Mouse (Mus musculus): Measurements from ENCODE around the gene Pde2a. TPM values are rescaled to one million over a fixed set of nuclear protein-coding genes. Genes with fewer than 3 reads are reported as not detected.

Pde2a gene
- polyA plus RNA-seq, 1 experiment from 2014 or later: 8.9 TPM

GRCm38 (mm10) chr7:101503803-101504202, 82.3 kb downstream of the Pde2a start:
- Histone ChIP-seq H3K27me3 (ENCODE audit: control insufficient read depth, insufficient read depth, low read length) (no peaks in the 10 kb centered on the region), H3K36me3 (ENCODE audit: control insufficient read depth, insufficient read depth, low read length) (no peaks in the 10 kb centered on the region), H3K4me3 (ENCODE audit: low read depth, low read length) (no peak overlapping the region), H3K9me3 (ENCODE audit: control insufficient read depth, low read depth, low read length) (no peaks in the 10 kb centered on the region), H3K4me1 (ENCODE audit: control insufficient read depth, insufficient read depth, low read length) (no peaks in the 10 kb centered on the region), H3K9ac (replicated peaks; ENCODE audit: low read depth, low read length) (no peak overlapping the region), H3K4me2 (replicated peaks; ENCODE audit: low read depth, low read length) (no peak overlapping the region), H3K27ac (ENCODE audit: low read length) (no peak overlapping the region)
- 25% methylated on average over 7 of the region's 7 CpGs for WGBS
- ATAC-seq (ENCODE audit: insufficient number of reproducible peaks, insufficient read depth, low FRiP score, low read depth): no peak

- peak overlapping the region; percentile 49 for H3K4me2 ChIP-seq (replicated peaks; ENCODE audit: low read depth, low read length)
- no peak overlapping the region for H3K4me3 ChIP-seq (ENCODE audit: low read depth, low read length)
- no peak overlapping the region for H3K27ac ChIP-seq (ENCODE audit: low read length)
- no peaks in the 10 kb centered on the region for H3K36me3 ChIP-seq (ENCODE audit: control insufficient read depth, insufficient read depth, low read length)
- WGBS: 11% methylated on average over 24 of the region's 24 CpGs
- no peaks in the 10 kb centered on the region for H3K4me1 ChIP-seq (ENCODE audit: control insufficient read depth, insufficient read depth, low read length)
- H3K9ac ChIP-seq (replicated peaks; ENCODE audit: low read depth, low read length): no peak overlapping the region
- ATAC-seq (ENCODE audit: insufficient number of reproducible peaks, insufficient read depth, low FRiP score, low read depth): no peak
- H3K9me3 ChIP-seq (ENCODE audit: control insufficient read depth, low read depth, low read length): no peaks in the 10 kb centered on the region
- H3K27me3 ChIP-seq (ENCODE audit: control insufficient read depth, insufficient read depth, low read length): no peaks in the 10 kb centered on the region
Observed at GRCm38 (mm10) chr7:101504507-101504906, 83.0 kb downstream of the Pde2a start.

GRCm38 (mm10) chr7:101509212-101509611, 87.7 kb downstream of the Pde2a start:
- 34% methylated on average over 2 of the region's 2 CpGs for WGBS
- Histone ChIP-seq H3K27ac (ENCODE audit: low read length) (no peak overlapping the region), H3K36me3 (ENCODE audit: control insufficient read depth, insufficient read depth, low read length) (no peaks in the 10 kb centered on the region), H3K4me2 (replicated peaks; ENCODE audit: low read depth, low read length) (no peak overlapping the region), H3K9ac (replicated peaks; ENCODE audit: low read depth, low read length) (no peak overlapping the region), H3K4me1 (ENCODE audit: control insufficient read depth, insufficient read depth, low read length) (no peaks in the 10 kb centered on the region), H3K4me3 (ENCODE audit: low read depth, low read length) (no peak overlapping the region), H3K27me3 (ENCODE audit: control insufficient read depth, insufficient read depth, low read length) (no peaks in the 10 kb centered on the region), H3K9me3 (ENCODE audit: control insufficient read depth, low read depth, low read length) (no peaks in the 10 kb centered on the region)
- ATAC-seq (ENCODE audit: insufficient number of reproducible peaks, insufficient read depth, low FRiP score, low read depth): no peak

GRCm38 (mm10) chr7:101513655-101514054, 92.2 kb downstream of the Pde2a start:
- ATAC-seq (ENCODE audit: insufficient number of reproducible peaks, insufficient read depth, low FRiP score, low read depth): no peak
- WGBS: 66% methylated on average over 7 of the region's 7 CpGs
- no peak overlapping the region for H3K9ac ChIP-seq (replicated peaks; ENCODE audit: low read depth, low read length)

GRCm38 (mm10) chr7:101514768-101515167, 93.3 kb downstream of the Pde2a start:
- 69% methylated on average over 6 of the region's 6 CpGs for WGBS
- Histone ChIP-seq H3K4me3 (ENCODE audit: low read depth, low read length) (no peak overlapping the region), H3K9ac (replicated peaks; ENCODE audit: low read depth, low read length) (no peak overlapping the region), H3K4me2 (replicated peaks; ENCODE audit: low read depth, low read length) (no peak overlapping the region), H3K4me1 (ENCODE audit: control insufficient read depth, insufficient read depth, low read length) (no peaks in the 10 kb centered on the region), H3K27me3 (ENCODE audit: control insufficient read depth, insufficient read depth, low read length) (no peaks in the 10 kb centered on the region), H3K9me3 (ENCODE audit: control insufficient read depth, low read depth, low read length) (no peaks in the 10 kb centered on the region), H3K27ac (ENCODE audit: low read length) (no peak overlapping the region), H3K36me3 (ENCODE audit: control insufficient read depth, insufficient read depth, low read length) (no peaks in the 10 kb centered on the region)
- ATAC-seq (ENCODE audit: insufficient number of reproducible peaks, insufficient read depth, low FRiP score, low read depth): no peak

More at GRCm38 (mm10) chr7:101513655-101514054, 92.2 kb downstream of the Pde2a start:
- no peaks in the 10 kb centered on the region for H3K9me3 ChIP-seq (ENCODE audit: control insufficient read depth, low read depth, low read length)
- H3K36me3 ChIP-seq (ENCODE audit: control insufficient read depth, insufficient read depth, low read length): no peaks in the 10 kb centered on the region
- no peak overlapping the region for H3K4me2 ChIP-seq (replicated peaks; ENCODE audit: low read depth, low read length)
- H3K4me3 ChIP-seq (ENCODE audit: low read depth, low read length): no peak overlapping the region
- no peaks in the 10 kb centered on the region for H3K27me3 ChIP-seq (ENCODE audit: control insufficient read depth, insufficient read depth, low read length)
- no peak overlapping the region for H3K27ac ChIP-seq (ENCODE audit: low read length)
- no peaks in the 10 kb centered on the region for H3K4me1 ChIP-seq (ENCODE audit: control insufficient read depth, insufficient read depth, low read length)

- ATAC-seq (ENCODE audit: insufficient number of reproducible peaks, insufficient read depth, low FRiP score, low read depth): no peak
- Histone ChIP-seq H3K27ac (ENCODE audit: low read length) (no peak overlapping the region), H3K4me1 (ENCODE audit: control insufficient read depth, insufficient read depth, low read length) (no peaks in the 10 kb centered on the region), H3K4me3 (ENCODE audit: low read depth, low read length) (no peak overlapping the region), H3K9me3 (ENCODE audit: control insufficient read depth, low read depth, low read length) (no peaks in the 10 kb centered on the region), H3K9ac (replicated peaks; ENCODE audit: low read depth, low read length) (no peak overlapping the region), H3K36me3 (ENCODE audit: control insufficient read depth, insufficient read depth, low read length) (no peaks in the 10 kb centered on the region), H3K4me2 (replicated peaks; ENCODE audit: low read depth, low read length) (no peak overlapping the region), H3K27me3 (ENCODE audit: control insufficient read depth, insufficient read depth, low read length) (0 out of 2 replicates have a peak, but pooled peaks cover 2% of the 10 kb centered on the region)
- WGBS: 34% methylated on average over 6 of the region's 6 CpGs
Observed at GRCm38 (mm10) chr7:101515295-101515694, 93.8 kb downstream of the Pde2a start.

GRCm38 (mm10) chr7:101516460-101516859, 95.0 kb downstream of the Pde2a start:
- Histone ChIP-seq H3K4me3 (ENCODE audit: low read depth, low read length) (no peak overlapping the region), H3K9me3 (ENCODE audit: control insufficient read depth, low read depth, low read length) (no peaks in the 10 kb centered on the region), H3K36me3 (ENCODE audit: control insufficient read depth, insufficient read depth, low read length) (no peaks in the 10 kb centered on the region), H3K4me1 (ENCODE audit: control insufficient read depth, insufficient read depth, low read length) (no peaks in the 10 kb centered on the region), H3K4me2 (replicated peaks; ENCODE audit: low read depth, low read length) (no peak overlapping the region), H3K9ac (replicated peaks; ENCODE audit: low read depth, low read length) (no peak overlapping the region), H3K27me3 (ENCODE audit: control insufficient read depth, insufficient read depth, low read length) (0 out of 2 replicates have a peak, but pooled peaks cover 2% of the 10 kb centered on the region), H3K27ac (ENCODE audit: low read length) (no peak overlapping the region)
- no peak for ATAC-seq (ENCODE audit: insufficient number of reproducible peaks, insufficient read depth, low FRiP score, low read depth)
- WGBS: 64% methylated on average over 6 of the region's 6 CpGs

- H3K4me2 ChIP-seq (replicated peaks; ENCODE audit: low read depth, low read length): no peak overlapping the region
- 72% methylated on average over 1 of the region's 1 CpGs for WGBS
- no peak for ATAC-seq (ENCODE audit: insufficient number of reproducible peaks, insufficient read depth, low FRiP score, low read depth)
Observed at GRCm38 (mm10) chr7:101521696-101522095, 100.2 kb downstream of the Pde2a start.

GRCm38 (mm10) chr7:101523205-101523604, 101.7 kb downstream of the Pde2a start:
- Histone ChIP-seq H3K27me3 (ENCODE audit: control insufficient read depth, insufficient read depth, low read length) (0 out of 2 replicates have a peak, but pooled peaks cover 2% of the 10 kb centered on the region), H3K9ac (replicated peaks; ENCODE audit: low read depth, low read length) (no peak overlapping the region), H3K9me3 (ENCODE audit: control insufficient read depth, low read depth, low read length) (no peaks in the 10 kb centered on the region), H3K4me1 (ENCODE audit: control insufficient read depth, insufficient read depth, low read length) (no peaks in the 10 kb centered on the region), H3K27ac (ENCODE audit: low read length) (no peak overlapping the region), H3K4me2 (replicated peaks; ENCODE audit: low read depth, low read length) (no peak overlapping the region), H3K4me3 (ENCODE audit: low read depth, low read length) (no peak overlapping the region), H3K36me3 (ENCODE audit: control insufficient read depth, insufficient read depth, low read length) (no peaks in the 10 kb centered on the region)
- WGBS: 78% methylated on average over 2 of the region's 2 CpGs
- ATAC-seq (ENCODE audit: insufficient number of reproducible peaks, insufficient read depth, low FRiP score, low read depth): no peak

More at GRCm38 (mm10) chr7:101521696-101522095, 100.2 kb downstream of the Pde2a start:
- H3K9ac ChIP-seq (replicated peaks; ENCODE audit: low read depth, low read length): no peak overlapping the region
- 0 out of 2 replicates have a peak, but pooled peaks cover 2% of the 10 kb centered on the region for H3K27me3 ChIP-seq (ENCODE audit: control insufficient read depth, insufficient read depth, low read length)
- no peaks in the 10 kb centered on the region for H3K36me3 ChIP-seq (ENCODE audit: control insufficient read depth, insufficient read depth, low read length)
- H3K27ac ChIP-seq (ENCODE audit: low read length): no peak overlapping the region
- H3K9me3 ChIP-seq (ENCODE audit: control insufficient read depth, low read depth, low read length): no peaks in the 10 kb centered on the region
- H3K4me3 ChIP-seq (ENCODE audit: low read depth, low read length): no peak overlapping the region
- no peaks in the 10 kb centered on the region for H3K4me1 ChIP-seq (ENCODE audit: control insufficient read depth, insufficient read depth, low read length)

All from stomach, embryonic 14.5 days (tissue).